ENCODE assay signal across 16 mouse cellular contexts in the genomic region with DNA sequence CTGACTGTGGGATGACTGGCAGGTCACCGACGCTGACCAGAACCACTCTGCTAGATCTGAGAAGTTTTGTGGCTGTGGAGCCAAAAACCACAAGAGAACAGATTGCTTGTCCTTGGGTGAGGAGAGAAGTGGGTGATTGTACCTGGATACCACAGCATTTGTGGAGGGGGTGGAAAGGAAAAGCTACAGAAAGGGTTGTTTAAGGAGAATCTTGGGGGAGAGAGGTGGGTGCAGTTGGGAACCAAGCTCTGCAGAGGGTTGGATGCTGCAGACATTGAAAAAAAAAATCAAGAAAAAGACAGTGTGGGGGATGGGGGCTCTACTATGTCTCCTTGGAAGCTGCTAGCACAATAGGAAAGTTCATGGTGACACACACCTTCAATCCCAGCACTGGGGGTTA.
"Had no signal": no experiment of that assay in that cellular context is flagged by ENCODE, and none has a peak within 500 bp of the region (broad histone marks: within the 10 kb centered on the region; RNA-seq: fewer than 3 reads in every experiment).

No protein-coding gene starts in this region.

- DNase-seq: lung, adult 18-20 months; lung, embryonic 14.5 days; lung, postnatal 10 days; lung, postnatal 4 days; right cerebral cortex, postnatal 25 days; thymus, adult 18-20 months; thymus, postnatal 14 days; thymus, postnatal 36 days had no signal

- H3K27ac ChIP-seq: liver, embryonic 12.5 days; liver, embryonic 14.5 days; midbrain, embryonic 10.5 days; midbrain, embryonic 12.5 days; midbrain, embryonic 15.5 days; neural tube, embryonic 12.5 days; stomach, embryonic 15.5 days; stomach, postnatal 0 days had no signal

- ATAC-seq: liver, embryonic 12.5 days; midbrain, embryonic 15.5 days had no signal

- H3K4me3 ChIP-seq: liver, embryonic 12.5 days; midbrain, embryonic 10.5 days; midbrain, embryonic 12.5 days; midbrain, embryonic 15.5 days; neural tube, embryonic 12.5 days; stomach, embryonic 15.5 days had no signal
